9 mouse cellular contexts compared by ENCODE assay signal in the genomic region with DNA sequence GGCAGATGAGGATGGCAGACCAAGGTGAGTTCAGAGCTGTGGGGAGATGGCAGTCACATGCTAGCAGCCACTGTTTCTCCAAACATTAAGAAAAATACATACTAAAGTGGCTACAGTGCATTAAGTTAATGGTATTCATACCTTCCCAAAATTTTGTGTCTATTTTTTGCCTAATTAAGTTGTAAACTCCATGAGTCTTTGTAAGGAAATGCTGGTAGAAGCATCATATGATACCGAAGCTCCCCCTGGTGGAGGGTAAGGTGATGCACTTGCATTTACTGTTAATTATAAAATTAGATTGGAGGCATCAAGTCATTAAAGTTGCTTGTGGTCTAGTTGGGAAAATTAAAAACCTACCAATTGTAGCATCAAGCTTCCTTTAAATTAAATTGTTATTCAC. TPM values are rescaled to one million over a fixed set of nuclear protein-coding genes. Genes with fewer than 3 reads are reported as not detected.
DNase-seq lines count a peak whose midpoint lies in the region; ATAC-seq and TF ChIP-seq lines count a peak whose summit lies in the region.
"Had no signal": no experiment of that assay in that cellular context is flagged by ENCODE, and none has a peak within 500 bp of the region (broad histone marks: within the 10 kb centered on the region; RNA-seq: fewer than 3 reads in every experiment).

No protein-coding gene starts in this region.

- 0% methylated on average over 1 of the region's 1 CpGs for WGBS in intestine, postnatal 0 days
- 2% methylated on average over 1 of the region's 1 CpGs for WGBS in intestine, embryonic 16.5 days
- 2% methylated on average over 1 of the region's 1 CpGs for WGBS in large intestine, adult 2 months
- WGBS in small intestine, adult 2 months, result 2% methylated on average over 1 of the region's 1 CpGs

- TF ChIP-seq POLR2A in MEL (IDR thresholded peaks at IDR 0.05; ENCODE audit: control insufficient read depth in 1 of 2, insufficient read depth in 1 of 2, low read depth in 1 of 2, low read length in 2 of 2, poor library complexity in 1 of 2), result no peak
- TF ChIP-seq POLR2A in small intestine, adult 2 months (IDR thresholded peaks at IDR 0.05; ENCODE audit: low read depth, low read length), result no peak

- no peaks in the 10 kb centered on the region for H3K27me3 ChIP-seq in intestine, postnatal 0 days (replicated peaks; ENCODE audit: control insufficient read depth, insufficient read depth, low read length)
- H3K27me3 ChIP-seq in intestine, embryonic 16.5 days (replicated peaks; ENCODE audit: control insufficient read depth, insufficient read depth, low read length), result no peaks in the 10 kb centered on the region
- no peaks in the 10 kb centered on the region for H3K27me3 ChIP-seq in MEL (ENCODE audit: control insufficient read depth in 1 of 2, insufficient read depth in 2 of 2, low read length in 2 of 2)
- H3K27me3 ChIP-seq in small intestine, adult 2 months (ENCODE audit: control insufficient read depth, insufficient read depth, low read length), result no peaks in the 10 kb centered on the region
- H3K27me3 ChIP-seq: limb, embryonic 15.5 days had no signal

- H3K9ac ChIP-seq in intestine, postnatal 0 days (ENCODE audit: low read depth, low read length), result no peak overlapping the region
- no peak overlapping the region for H3K9ac ChIP-seq in intestine, embryonic 16.5 days (ENCODE audit: low read depth, low read length)
- H3K9ac ChIP-seq in MEL (ENCODE audit: control insufficient read depth, low read depth, low read length, poor library complexity, severe bottlenecking), result no peak overlapping the region
- H3K9ac ChIP-seq: limb, embryonic 15.5 days had no signal

- H3K9me3 ChIP-seq in intestine, postnatal 0 days (ENCODE audit: control insufficient read depth), result no peaks in the 10 kb centered on the region
- H3K9me3 ChIP-seq in intestine, embryonic 16.5 days (ENCODE audit: control insufficient read depth, low read length), result no peaks in the 10 kb centered on the region
- H3K9me3 ChIP-seq in MEL (replicated peaks; ENCODE audit: insufficient read depth, low read length), result no peaks in the 10 kb centered on the region
- H3K9me3 ChIP-seq: limb, embryonic 15.5 days had no signal

- DNase-seq in A20 (ENCODE audit: low read depth, low spot score), result peak; percentile 61
- DNase-seq in MEL (ENCODE audit: low read depth, low spot score), result peak; percentile 81
- peak; percentile 86 to 88 for DNase-seq in cerebellum, postnatal 14 days
- peak; percentile 22 for DNase-seq in large intestine, adult 2 months (ENCODE audit: low read depth, low spot score)
- no peak for DNase-seq in urinary bladder, adult 2 months (ENCODE audit: low spot score)

- no peaks in the 10 kb centered on the region for H3K4me1 ChIP-seq in intestine, postnatal 0 days (replicated peaks; ENCODE audit: control insufficient read depth, insufficient read depth, low read length)
- no peaks in the 10 kb centered on the region for H3K4me1 ChIP-seq in intestine, embryonic 16.5 days (ENCODE audit: control insufficient read depth, insufficient read depth, low read length)
- no peaks in the 10 kb centered on the region for H3K4me1 ChIP-seq in MEL (ENCODE audit: control insufficient read depth in 1 of 2, insufficient read depth in 2 of 2, low read length in 2 of 2)
- H3K4me1 ChIP-seq in small intestine, adult 2 months (ENCODE audit: control insufficient read depth, insufficient read depth, insufficient read length, low read length), result no peaks in the 10 kb centered on the region
- H3K4me1 ChIP-seq: limb, embryonic 15.5 days had no signal

- H3K4me2 ChIP-seq in intestine, postnatal 0 days (replicated peaks; ENCODE audit: low read depth), result no peak overlapping the region
- H3K4me2 ChIP-seq in intestine, embryonic 16.5 days (ENCODE audit: low read depth, low read length), result no peak overlapping the region
- H3K4me2 ChIP-seq: limb, embryonic 15.5 days had no signal

- no peak overlapping the region for H3K27ac ChIP-seq in intestine, postnatal 0 days (ENCODE audit: low read depth, low read length)
- H3K27ac ChIP-seq in intestine, embryonic 16.5 days (ENCODE audit: low read length), result no peak overlapping the region
- H3K27ac ChIP-seq in MEL (ENCODE audit: control insufficient read depth, low read depth, low read length), result no peak overlapping the region
- H3K27ac ChIP-seq in small intestine, adult 2 months (ENCODE audit: insufficient read depth, low read depth, low read length), result no peak overlapping the region
- H3K27ac ChIP-seq: limb, embryonic 15.5 days had no signal

- peaks cover 9% of the 10 kb centered on the region; the same call in 1 of the 2 replicates for H3K36me3 ChIP-seq in intestine, postnatal 0 days (ENCODE audit: control insufficient read depth, insufficient read depth)
- no peaks in the 10 kb centered on the region for H3K36me3 ChIP-seq in intestine, embryonic 16.5 days (ENCODE audit: control insufficient read depth, insufficient read depth, low read length)
- peaks cover 0 to 1% of the 10 kb centered on the region in 2 experiments; a peak in 2 of 4 replicates for H3K36me3 ChIP-seq in MEL (ENCODE audit: control insufficient read depth in 1 of 2, insufficient read depth in 2 of 2, low read length in 2 of 2)
- H3K36me3 ChIP-seq in small intestine, adult 2 months (ENCODE audit: control insufficient read depth, insufficient read depth, low read length), result peaks cover 7% of the 10 kb centered on the region

- no peak for ATAC-seq in intestine, postnatal 0 days
- ATAC-seq in intestine, embryonic 16.5 days, result no peak; the same call in 1 of the 2 replicates

- H3K79me2 ChIP-seq in MEL (ENCODE audit: control insufficient read depth, insufficient read depth, low read length, poor library complexity), result no peaks in the 10 kb centered on the region

- peak; percentile 86 for TF ChIP-seq CTCF in intestine, postnatal 0 days (IDR thresholded peaks at IDR 0.05; ENCODE audit: low read depth)
- TF ChIP-seq CTCF in MEL (IDR thresholded peaks at IDR 0.05 in 2 of 3, conservative IDR thresholded peaks at IDR 0.05 in 1 of 3; ENCODE audit: control insufficient read depth in 1 of 3, insufficient read depth in 1 of 3, low read depth in 2 of 3, low read length in 3 of 3, poor library complexity in 1 of 3, severe bottlenecking in 1 of 3), result peak; percentile 45 to 93 (median 66)
- TF ChIP-seq CTCF in small intestine, adult 2 months (IDR thresholded peaks at IDR 0.05; ENCODE audit: extremely low read depth, insufficient read length, insufficient replicate concordance, low read depth, low read length), result peak; percentile 23; the same call in 1 of the 2 replicates

- peak; percentile 91 for TF ChIP-seq RAD21 in MEL (IDR thresholded peaks at IDR 0.05; ENCODE audit: low read depth, low read length)

- no peak overlapping the region for H3K4me3 ChIP-seq in intestine, postnatal 0 days (ENCODE audit: low read depth, low read length)
- H3K4me3 ChIP-seq in intestine, embryonic 16.5 days (ENCODE audit: low read length), result no peak overlapping the region
- H3K4me3 ChIP-seq in MEL (ENCODE audit: control insufficient read depth in 1 of 2, insufficient read depth in 1 of 2, low read depth in 2 of 2, low read length in 2 of 2), result no peak overlapping the region
- H3K4me3 ChIP-seq in small intestine, adult 2 months (ENCODE audit: low read depth, low read length), result no peak overlapping the region
- H3K4me3 ChIP-seq: limb, embryonic 15.5 days had no signal

- no peak for TF ChIP-seq EP300 in MEL (IDR thresholded peaks at IDR 0.05; ENCODE audit: low read depth in 1 of 2, low read length in 2 of 2)

TF ChIP-seq in MEL, 35 proteins besides CTCF, POLR2A, EP300 and RAD21:
- TF ChIP-seq ZNF384 (IDR thresholded peaks at IDR 0.05; ENCODE audit: low read depth, low read length) (no peak; the same call in 1 of the 2 replicates), ZKSCAN1 (IDR thresholded peaks at IDR 0.05; ENCODE audit: low read depth, low read length) (no peak), ZC3H11A (IDR thresholded peaks at IDR 0.05; ENCODE audit: low read depth, low read length) (peak; percentile 88), POLR2AphosphoS2 (IDR thresholded peaks at IDR 0.05; ENCODE audit: low read length) (no peak), SMC3 (IDR thresholded peaks at IDR 0.05; ENCODE audit: low read depth, low read length) (peak; percentile 96), MYC (IDR thresholded peaks at IDR 0.05; ENCODE audit: low read depth, low read length) (no peak), KAT2A (conservative IDR thresholded peaks at IDR 0.05; ENCODE audit: low read depth, low read length) (no peak)

RNA-seq across cellular contexts. Expression of a gene that starts 21.6 kb away (rescaled TPM):
- polyA plus RNA-seq in intestine, postnatal 0 days (2015; fragmentation: Nextera tagmentation; extraction: Ambion mirVana), result 1.5 and 2.3 TPM in 2 replicates
- polyA plus RNA-seq in intestine, embryonic 16.5 days (2015; fragmentation: Nextera tagmentation; extraction: Ambion mirVana), result 1.6 and 1.7 TPM in 2 replicates
- total RNA-seq in MEL (2012; rRNA removed), result 0.20 and 0.39 TPM in 2 replicates
- polyA plus RNA-seq in MEL (2012; ENCODE audit: insufficient read depth in 1 of 2, insufficient read length in 2 of 2, low read depth in 1 of 2, low replicate concordance in 2 of 2, missing spikeins in 1 of 2), result under 1 TPM in 1 of 2 experiments, not detected in 1; 0.61 TPM
- 1.9 TPM in 2 replicates for polyA plus RNA-seq in large intestine, adult 2 months (2012; rRNA removed)
- 0.80 and 0.91 TPM in 2 replicates for polyA plus RNA-seq in small intestine, adult 2 months (2012; rRNA removed)
- 19.8 and 27.1 TPM in 2 replicates for polyA plus RNA-seq in urinary bladder, adult 2 months (2012; rRNA removed)

RNA-seq across cellular contexts. Expression of a gene that starts 38.7 kb away (rescaled TPM):
- 11.4 and 12.8 TPM in 2 replicates for polyA plus RNA-seq in intestine, postnatal 0 days (2015; fragmentation: Nextera tagmentation; extraction: Ambion mirVana)
- polyA plus RNA-seq in intestine, embryonic 16.5 days (2015; fragmentation: Nextera tagmentation; extraction: Ambion mirVana), result 33.7 and 35.3 TPM in 2 replicates
- total RNA-seq in MEL (2012; rRNA removed), result 37.3 and 38.0 TPM in 2 replicates
- polyA plus RNA-seq in MEL (2012; ENCODE audit: insufficient read depth in 1 of 2, insufficient read length in 2 of 2, low read depth in 1 of 2, low replicate concordance in 2 of 2, missing spikeins in 1 of 2), result 10 to 100 TPM; 31.6 to 66.8 TPM
- polyA plus RNA-seq in large intestine, adult 2 months (2012; rRNA removed), result 3.5 and 7.6 TPM in 2 replicates
- 13.4 and 15.8 TPM in 2 replicates for polyA plus RNA-seq in small intestine, adult 2 months (2012; rRNA removed)
- polyA plus RNA-seq in urinary bladder, adult 2 months (2012; rRNA removed), result 10.4 and 10.8 TPM in 2 replicates

Comparison
In these comparisons a context has a peak if more than half of its experiments do, and no peak if none do; other contexts are left out.
1. CTCF ChIP-seq: peak in every context shown above with its lines; median percentile 86 in intestine, postnatal 0 days; 66 in MEL; 23 in small intestine, adult 2 months.